Comparison of ENCODE assay signal across 9 mouse cellular contexts in the genomic region with DNA sequence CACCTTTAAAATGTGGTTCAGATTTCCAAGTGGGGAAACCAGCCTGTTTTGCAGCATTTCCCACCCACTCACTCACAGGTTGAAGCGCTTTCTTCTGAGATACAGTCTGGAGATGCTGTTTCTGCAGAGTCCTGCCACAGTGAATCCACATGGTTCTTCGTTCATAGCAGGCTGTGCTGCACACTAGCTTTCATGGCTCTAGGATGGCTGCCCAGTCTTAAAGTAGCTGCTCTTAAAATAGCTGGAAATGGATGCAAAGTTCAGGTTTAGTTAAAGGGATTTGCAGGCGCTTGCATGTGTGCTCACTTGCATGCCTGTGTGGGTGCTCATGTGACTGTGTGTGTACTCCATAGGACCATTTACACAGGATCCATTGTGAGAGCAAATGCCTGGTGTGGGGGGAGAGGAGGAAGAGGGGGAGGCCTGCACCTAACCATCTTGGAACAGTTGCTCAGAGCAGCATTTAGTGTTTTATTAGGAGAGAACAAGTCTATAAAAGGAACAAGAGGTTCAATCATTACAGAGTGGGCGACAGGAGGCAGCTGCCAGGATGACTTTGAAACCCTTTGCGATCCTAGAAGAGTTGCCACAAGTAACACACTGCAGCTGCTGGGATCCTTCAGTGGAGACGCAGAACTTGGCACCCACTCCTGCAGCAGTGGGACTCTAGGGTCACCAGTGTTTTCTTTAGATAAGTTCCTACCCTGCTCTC.
A peak's percentile ranks its signal among the peaks of the same experiment; 100 is the strongest.
DNase-seq lines count a peak whose midpoint lies in the region; ATAC-seq and TF ChIP-seq lines count a peak whose summit lies in the region.
"Had no signal": no experiment of that assay in that cellular context is flagged by ENCODE, and none has a peak within 500 bp of the region (broad histone marks: within the 10 kb centered on the region; RNA-seq: fewer than 3 reads in every experiment).

No protein-coding gene starts in this region.

- peak; percentile 82 for TF ChIP-seq EP300 in lung, postnatal 0 days (IDR thresholded peaks at IDR 0.05)

- H3K9ac ChIP-seq in heart, embryonic 16.5 days (ENCODE audit: low read length) = 0 out of 2 replicates have a peak overlapping the region, but pooled peaks have one; percentile 7
- H3K9ac ChIP-seq in lung, postnatal 0 days (replicated peaks; ENCODE audit: low read depth) = no peak overlapping the region
- H3K9ac ChIP-seq in forebrain, embryonic 11.5 days (ENCODE audit: low read length) = no peak overlapping the region

- no peak; the same call in 1 of the 2 replicates for ATAC-seq in heart, embryonic 16.5 days (replicated peaks; ENCODE audit: extremely low read depth, insufficient read depth, low FRiP score)
- peak; percentile 75 for ATAC-seq in lung, postnatal 0 days
- ATAC-seq in monocyte, adult 5-6 weeks (replicated peaks; ENCODE audit: insufficient number of reproducible peaks, low FRiP score, low TSS enrichment, poor library complexity, severe bottlenecking) = no peak
- no peak for ATAC-seq in forebrain, embryonic 11.5 days (replicated peaks; ENCODE audit: low FRiP score)
- ATAC-seq: CD4-positive, CD25-positive, alpha-beta regulatory T cell, adult 4 months had no signal

- H3K27me3 ChIP-seq in heart, embryonic 16.5 days (ENCODE audit: control insufficient read depth, insufficient read depth, low read length) = no peaks in the 10 kb centered on the region
- H3K27me3 ChIP-seq in lung, postnatal 0 days (replicated peaks; ENCODE audit: insufficient read depth, low read length) = no peaks in the 10 kb centered on the region
- H3K27me3 ChIP-seq in forebrain, embryonic 11.5 days (ENCODE audit: control insufficient read depth, insufficient read depth, low read length) = peaks cover 41% of the 10 kb centered on the region

- no peak overlapping the region for H3K4me3 ChIP-seq in heart, embryonic 16.5 days (ENCODE audit: low read length)
- H3K4me3 ChIP-seq in lung, postnatal 0 days (ENCODE audit: low read depth, low read length) = no peak overlapping the region
- H3K4me3 ChIP-seq in forebrain, embryonic 11.5 days (ENCODE audit: low read depth, low read length) = no peak overlapping the region

- no peaks in the 10 kb centered on the region for H3K9me3 ChIP-seq in heart, embryonic 16.5 days (replicated peaks; ENCODE audit: control insufficient read depth, low read length)
- H3K9me3 ChIP-seq in lung, postnatal 0 days (ENCODE audit: low read length) = no peaks in the 10 kb centered on the region
- no peaks in the 10 kb centered on the region for H3K9me3 ChIP-seq in forebrain, embryonic 11.5 days (ENCODE audit: control insufficient read depth, low read length)

- H3K4me1 ChIP-seq in heart, embryonic 16.5 days (ENCODE audit: control insufficient read depth, insufficient read depth, low read length) = peaks cover 10% of the 10 kb centered on the region
- H3K4me1 ChIP-seq in lung, postnatal 0 days (ENCODE audit: insufficient read depth, low read depth, low read length) = peaks cover 3% of the 10 kb centered on the region; the same call in 1 of the 2 replicates
- peaks cover 10% of the 10 kb centered on the region for H3K4me1 ChIP-seq in forebrain, embryonic 11.5 days (replicated peaks; ENCODE audit: control insufficient read depth, insufficient read depth, low read length)

- 33% methylated on average over 6 of the region's 6 CpGs for WGBS in heart, embryonic 16.5 days
- 27% methylated on average over 6 of the region's 6 CpGs for WGBS in lung, postnatal 0 days
- 47% methylated on average over 6 of the region's 6 CpGs for WGBS in forebrain, embryonic 11.5 days

- TF ChIP-seq CTCF in lung, postnatal 0 days (IDR thresholded peaks at IDR 0.05) = no peak

- DNase-seq in heart, adult 11 months = peak; percentile 92
- no peak for DNase-seq in heart, adult 8-10 months (ENCODE audit: low spot score)
- peak; percentile 84 for DNase-seq in brain, adult 2 months (ENCODE audit: low read depth, low spot score)
- peak; percentile 81 for DNase-seq in lung, postnatal 0 days (ENCODE audit: low spot score)
- DNase-seq in forebrain, embryonic 11.5 days (ENCODE audit: low spot score) = no peak
- no peak for DNase-seq in urinary bladder, postnatal 4 days (ENCODE audit: low spot score in 2 of 2)

- no peak overlapping the region for H3K4me2 ChIP-seq in heart, embryonic 16.5 days (ENCODE audit: low read depth, low read length)
- no peak overlapping the region for H3K4me2 ChIP-seq in lung, postnatal 0 days (replicated peaks; ENCODE audit: low read depth, low read length)
- no peak overlapping the region for H3K4me2 ChIP-seq in forebrain, embryonic 11.5 days (ENCODE audit: low read depth, low read length, severe bottlenecking)

- peak overlapping the region; percentile 57 for H3K27ac ChIP-seq in heart, embryonic 16.5 days (ENCODE audit: low read length)
- peak overlapping the region; percentile 81 for H3K27ac ChIP-seq in lung, postnatal 0 days (ENCODE audit: low read length)
- H3K27ac ChIP-seq in forebrain, embryonic 11.5 days (ENCODE audit: low read depth, low read length) = no peak overlapping the region

- no peaks in the 10 kb centered on the region for H3K36me3 ChIP-seq in heart, embryonic 16.5 days (ENCODE audit: control insufficient read depth, insufficient read depth)
- H3K36me3 ChIP-seq in lung, postnatal 0 days (ENCODE audit: insufficient read depth, low read length) = no peaks in the 10 kb centered on the region
- H3K36me3 ChIP-seq in forebrain, embryonic 11.5 days (ENCODE audit: control insufficient read depth, insufficient read depth, low read length) = no peaks in the 10 kb centered on the region

Comparison
In these comparisons a context has a peak if more than half of its experiments do, and no peak if none do; other contexts are left out.
1. DNase-seq: peak in heart, adult 11 months (single experiment), brain, adult 2 months (single experiment) and lung, postnatal 0 days (single experiment); none in heart, adult 8-10 months (single experiment), forebrain, embryonic 11.5 days (single experiment) and urinary bladder, postnatal 4 days (0 of 2).